Mouse (Mus musculus) erythroblast, adult 5-6 weeks (primary cell): Measurements from ENCODE around the gene Gpr162. TPM values are rescaled to one million over a fixed set of nuclear protein-coding genes. Genes with fewer than 3 reads are reported as not detected.
"Not testable (repeated sequence)": the region's sequence is repeated elsewhere in the genome, so short reads cannot be mapped to it uniquely, and the experiment has no call there.

Experiments used
- ATAC-seq: replicated peaks from 2 replicates; pipeline ENCODE4 v1.8.0; 2016; ENCODE audit warnings: moderate number of reproducible peaks, mild to moderate bottlenecking, moderate TSS enrichment, inconsistent platforms; ENCODE audit not compliant: poor library complexity, low FRiP score, severe bottlenecking
- total RNA-seq, 2 experiments: library from RNA; stranded (forward) in 1 of 2; stranded (reverse) in 1 of 2; fragments of 150-400 nt in 1 of 2; fragments of 200-764, 138-1000 nt in 1 of 2; gene quantifications; 2 replicates each; pipeline versions ENCODE4 v1.2.3 to v1.2.4; 2015 to 2017; ENCODE audit warnings: low replicate concordance in 2 of 2

The Gpr162 gene
- total RNA-seq, 2 experiments from 2014 or later = not detected

- no peak for ATAC-seq
Measured at GRCm38 (mm10) chr6:124814858-124815774, 48.7 kb downstream of the Gpr162 start.

GRCm38 (mm10) chr6:124814448-124814847 lies 49.3 kb downstream of the Gpr162 start:
- ATAC-seq = peak; percentile 17

GRCm38 (mm10) chr6:124813933-124814332 lies 49.9 kb downstream of the Gpr162 start, which contains the start of gene Tpi1:
Gene Tpi1 (minus strand): TSS chr6:124814296.
- peak; percentile 88 for ATAC-seq

- ATAC-seq = 0 out of 2 replicates have a peak, but pooled peaks have one; percentile 13
Measured at GRCm38 (mm10) chr6:124813496-124813895, 50.3 kb downstream of the Gpr162 start.

GRCm38 (mm10) chr6:124812848-124813247 lies 50.9 kb downstream of the Gpr162 start:
- no peak for ATAC-seq

- no peak for ATAC-seq
Measured at GRCm38 (mm10) chr6:124811701-124812560, 51.9 kb downstream of the Gpr162 start.

- no peak for ATAC-seq
Measured at GRCm38 (mm10) chr6:124811403-124811665, 52.4 kb downstream of the Gpr162 start.

- ATAC-seq = not testable (repeated sequence)
Measured at GRCm38 (mm10) chr6:124810566-124811402, 53.0 kb downstream of the Gpr162 start.

- ATAC-seq = 0 out of 2 replicates have a peak, but pooled peaks have one; percentile 1
Measured at GRCm38 (mm10) chr6:124809775-124810538, 53.8 kb downstream of the Gpr162 start.

- peak; percentile 74 for ATAC-seq
Measured at GRCm38 (mm10) chr6:124809052-124809774, 54.6 kb downstream of the Gpr162 start.

Other genes starting within 250 kb of the Gpr162 start
- gene C1s2, start 227.9 kb downstream of the Gpr162 start, total RNA-seq (2015; ENCODE audit: low replicate concordance) = not detected in 2 replicates
- not detected in 2 replicates for gene C1s2, start 227.9 kb downstream of the Gpr162 start, total RNA-seq (2017; ENCODE audit: low replicate concordance)
- 118 and 141 TPM in 2 replicates for gene Lpcat3, start 201.0 kb downstream of the Gpr162 start, total RNA-seq (2015; ENCODE audit: low replicate concordance)
- 81.5 and 135 TPM in 2 replicates for gene Lpcat3, start 201.0 kb downstream of the Gpr162 start, total RNA-seq (2017; ENCODE audit: low replicate concordance)
- 65.1 and 66.0 TPM in 2 replicates for gene Emg1, start 151.8 kb downstream of the Gpr162 start, total RNA-seq (2015; ENCODE audit: low replicate concordance)
- 35.8 and 37.2 TPM in 2 replicates for gene Emg1, start 151.8 kb downstream of the Gpr162 start, total RNA-seq (2017; ENCODE audit: low replicate concordance)
- gene Phb2, start 151.6 kb downstream of the Gpr162 start, total RNA-seq (2015; ENCODE audit: low replicate concordance) = 44.2 and 79.4 TPM in 2 replicates
- gene Phb2, start 151.6 kb downstream of the Gpr162 start, total RNA-seq (2017; ENCODE audit: low replicate concordance) = 70.3 and 70.7 TPM in 2 replicates
- 57.8 and 60.2 TPM in 2 replicates for gene Ptpn6, start 125.3 kb downstream of the Gpr162 start, total RNA-seq (2015; ENCODE audit: low replicate concordance)
- gene Ptpn6, start 125.3 kb downstream of the Gpr162 start, total RNA-seq (2017; ENCODE audit: low replicate concordance) = 142 and 156 TPM in 2 replicates
- 33.6 and 64.9 TPM in 2 replicates for gene Grcc10, start 122.6 kb downstream of the Gpr162 start, total RNA-seq (2015; ENCODE audit: low replicate concordance)
- 7.5 and 16.9 TPM in 2 replicates for gene Grcc10, start 122.6 kb downstream of the Gpr162 start, total RNA-seq (2017; ENCODE audit: low replicate concordance)
- gene Gm45234, start 108.0 kb downstream of the Gpr162 start, total RNA-seq (2015; ENCODE audit: low replicate concordance) = not detected in 2 replicates
- 0.56 TPM in 1 of 2 replicates, not detected in the other for gene Gm45234, start 108.0 kb downstream of the Gpr162 start, total RNA-seq (2017; ENCODE audit: low replicate concordance)
- gene Atn1, start 107.5 kb downstream of the Gpr162 start, total RNA-seq (2015; ENCODE audit: low replicate concordance) = 10.0 and 11.7 TPM in 2 replicates
- 0.94 and 2.0 TPM in 2 replicates for gene Atn1, start 107.5 kb downstream of the Gpr162 start, total RNA-seq (2017; ENCODE audit: low replicate concordance)
- gene Eno2, start 94.3 kb downstream of the Gpr162 start, total RNA-seq (2015; ENCODE audit: low replicate concordance) = not detected in 2 replicates
- gene Eno2, start 94.3 kb downstream of the Gpr162 start, total RNA-seq (2017; ENCODE audit: low replicate concordance) = not detected in 2 replicates
- gene Lrrc23, start 84.3 kb downstream of the Gpr162 start, total RNA-seq (2015; ENCODE audit: low replicate concordance) = not detected in 2 replicates
- gene Lrrc23, start 84.3 kb downstream of the Gpr162 start, total RNA-seq (2017; ENCODE audit: low replicate concordance) = not detected in 2 replicates
- 0.58 TPM in 1 of 2 replicates, not detected in the other for gene Spsb2, start 55.3 kb downstream of the Gpr162 start, total RNA-seq (2015; ENCODE audit: low replicate concordance)
- 2.6 and 4.3 TPM in 2 replicates for gene Spsb2, start 55.3 kb downstream of the Gpr162 start, total RNA-seq (2017; ENCODE audit: low replicate concordance)
- 37.3 and 44.3 TPM in 2 replicates for gene Tpi1, start 49.7 kb downstream of the Gpr162 start, total RNA-seq (2015; ENCODE audit: low replicate concordance)
- 30.0 and 31.0 TPM in 2 replicates for gene Tpi1, start 49.7 kb downstream of the Gpr162 start, total RNA-seq (2017; ENCODE audit: low replicate concordance)
- 10.0 and 34.6 TPM in 2 replicates for gene Usp5, start 34.5 kb downstream of the Gpr162 start, total RNA-seq (2015; ENCODE audit: low replicate concordance)
- gene Usp5, start 34.5 kb downstream of the Gpr162 start, total RNA-seq (2017; ENCODE audit: low replicate concordance) = 22.0 and 29.6 TPM in 2 replicates
- 65.8 and 68.0 TPM in 2 replicates for gene Cdca3, start 34.4 kb downstream of the Gpr162 start, total RNA-seq (2015; ENCODE audit: low replicate concordance)
- 58.5 and 73.8 TPM in 2 replicates for gene Cdca3, start 34.4 kb downstream of the Gpr162 start, total RNA-seq (2017; ENCODE audit: low replicate concordance)
- not detected in 2 replicates for gene Gnb3, start 23.7 kb downstream of the Gpr162 start, total RNA-seq (2015; ENCODE audit: low replicate concordance)
- gene Gnb3, start 23.7 kb downstream of the Gpr162 start, total RNA-seq (2017; ENCODE audit: low replicate concordance) = not detected in 2 replicates
- not detected in 2 replicates for gene P3h3, start 6.2 kb downstream of the Gpr162 start, total RNA-seq (2015; ENCODE audit: low replicate concordance)
- gene P3h3, start 6.2 kb downstream of the Gpr162 start, total RNA-seq (2017; ENCODE audit: low replicate concordance) = 1.1 and 1.2 TPM in 2 replicates
- gene Cd4, start 24.2 kb upstream of the Gpr162 start, total RNA-seq (2015; ENCODE audit: low replicate concordance) = 6.3 and 6.9 TPM in 2 replicates
- 0.70 and 0.94 TPM in 2 replicates for gene Cd4, start 24.2 kb upstream of the Gpr162 start, total RNA-seq (2017; ENCODE audit: low replicate concordance)
- gene Lag3, start 47.7 kb upstream of the Gpr162 start, total RNA-seq (2015; ENCODE audit: low replicate concordance) = 1.0 and 2.7 TPM in 2 replicates
- 0.51 TPM in 1 of 2 replicates, not detected in the other for gene Lag3, start 47.7 kb upstream of the Gpr162 start, total RNA-seq (2017; ENCODE audit: low replicate concordance)
- 26.1 and 31.3 TPM in 2 replicates for gene Ptms, start 56.1 kb upstream of the Gpr162 start, total RNA-seq (2015; ENCODE audit: low replicate concordance)
- 12.0 and 21.8 TPM in 2 replicates for gene Ptms, start 56.1 kb upstream of the Gpr162 start, total RNA-seq (2017; ENCODE audit: low replicate concordance)
- gene Mlf2, start 67.4 kb upstream of the Gpr162 start, total RNA-seq (2015; ENCODE audit: low replicate concordance) = 11.7 and 13.4 TPM in 2 replicates
- 14.1 and 20.7 TPM in 2 replicates for gene Mlf2, start 67.4 kb upstream of the Gpr162 start, total RNA-seq (2017; ENCODE audit: low replicate concordance)
- 10.2 and 16.5 TPM in 2 replicates for gene Cops7a, start 101.6 kb upstream of the Gpr162 start, total RNA-seq (2015; ENCODE audit: low replicate concordance)
- 5.6 and 7.7 TPM in 2 replicates for gene Cops7a, start 101.6 kb upstream of the Gpr162 start, total RNA-seq (2017; ENCODE audit: low replicate concordance)
- not detected in 2 replicates for gene Pianp, start 132.7 kb upstream of the Gpr162 start, total RNA-seq (2015; ENCODE audit: low replicate concordance)
- gene Pianp, start 132.7 kb upstream of the Gpr162 start, total RNA-seq (2017; ENCODE audit: low replicate concordance) = not detected in 2 replicates
- gene Zfp384, start 145.2 kb upstream of the Gpr162 start, total RNA-seq (2015; ENCODE audit: low replicate concordance) = 20.8 and 25.9 TPM in 2 replicates
- 9.8 and 12.3 TPM in 2 replicates for gene Zfp384, start 145.2 kb upstream of the Gpr162 start, total RNA-seq (2017; ENCODE audit: low replicate concordance)
- gene Ing4, start 175.8 kb upstream of the Gpr162 start, total RNA-seq (2015; ENCODE audit: low replicate concordance) = 7.1 and 7.9 TPM in 2 replicates
- 27.7 and 35.7 TPM in 2 replicates for gene Ing4, start 175.8 kb upstream of the Gpr162 start, total RNA-seq (2017; ENCODE audit: low replicate concordance)
- 3.3 TPM in 1 of 2 replicates, not detected in the other for gene Acrbp, start 185.7 kb upstream of the Gpr162 start, total RNA-seq (2015; ENCODE audit: low replicate concordance)
- 7.0 and 11.6 TPM in 2 replicates for gene Acrbp, start 185.7 kb upstream of the Gpr162 start, total RNA-seq (2017; ENCODE audit: low replicate concordance)
- 3.1 TPM in 1 of 2 replicates, not detected in the other for gene Lpar5, start 203.9 kb upstream of the Gpr162 start, total RNA-seq (2015; ENCODE audit: low replicate concordance)
- 0.60 TPM in 1 of 2 replicates, not detected in the other for gene Lpar5, start 203.9 kb upstream of the Gpr162 start, total RNA-seq (2017; ENCODE audit: low replicate concordance)
- gene Chd4, start 232.0 kb upstream of the Gpr162 start, total RNA-seq (2015; ENCODE audit: low replicate concordance) = 31.8 and 50.0 TPM in 2 replicates
- gene Chd4, start 232.0 kb upstream of the Gpr162 start, total RNA-seq (2017; ENCODE audit: low replicate concordance) = 70.6 and 102 TPM in 2 replicates